Mouse (Mus musculus) hindbrain, embryonic 11.5 days (tissue): ENCODE measurements around the gene Gpr146. TPM values are rescaled to one million over a fixed set of nuclear protein-coding genes. Genes with fewer than 3 reads are reported as not detected.
"Not testable (repeated sequence)": the region's sequence is repeated elsewhere in the genome, so short reads cannot be mapped to it uniquely, and the experiment has no call there.

Source experiments
- ATAC-seq: fragments of 200-750 bp; cut with Nextera tagmentation; 2 replicates; pipeline ENCODE4 v1.8.0; 2017; ENCODE audit warnings: mild to moderate bottlenecking, moderate TSS enrichment, moderate library complexity; ENCODE audit not compliant: low FRiP score
- DNase-seq: peaks from one replicate; pipeline ENCODE4 v3.0.0-alpha.2; 2015; ENCODE audit warnings: low spot score
- H3K27ac ChIP-seq: fragments of 300-500 bp; sonication (generic); 2 replicates; pipeline ENCODE4 v1.5.1; 2014; ENCODE audit warnings: mild to moderate bottlenecking, low read depth, low read length
- H3K27me3 ChIP-seq: fragments of 300-500 bp; sonication (generic); 2 replicates; pipeline ENCODE4 v1.6.1; 2014; ENCODE audit warnings: mild to moderate bottlenecking, low read length, moderate library complexity, mixed read lengths; ENCODE audit not compliant: control insufficient read depth, insufficient read depth
- H3K36me3 ChIP-seq: fragments of 300-500 bp; sonication (generic); 2 replicates; pipeline ENCODE4 v1.6.1; 2014; ENCODE audit warnings: mild to moderate bottlenecking, low read length, moderate library complexity, mixed read lengths; ENCODE audit not compliant: control insufficient read depth, insufficient read depth
- H3K4me1 ChIP-seq: fragments of 300-500 bp; sonication (generic); replicated peaks from 2 replicates; pipeline ENCODE4 v1.6.1; 2014; ENCODE audit warnings: low read length, mixed read lengths; ENCODE audit not compliant: control insufficient read depth, insufficient read depth
- H3K4me2 ChIP-seq: fragments of 300-500 bp; sonication (generic); replicated peaks from 2 replicates; pipeline ENCODE4 v1.6.1; 2014; ENCODE audit warnings: mild to moderate bottlenecking, low read depth, low read length
- H3K4me3 ChIP-seq: fragments of 300-500 bp; sonication (generic); 2 replicates; pipeline ENCODE4 v1.5.1; 2014; ENCODE audit warnings: low read depth, low read length
- H3K9ac ChIP-seq: fragments of 300-500 bp; sonication (generic); 2 replicates; pipeline ENCODE4 v1.6.1; 2014; ENCODE audit warnings: low read depth, low read length
- H3K9me3 ChIP-seq: fragments of 300-500 bp; sonication (generic); 2 replicates; pipeline ENCODE4 v1.6.1; 2016; ENCODE audit warnings: low read length; ENCODE audit not compliant: control insufficient read depth
- WGBS: fragments of 180-500 bp; shearing (Covaris S2); extraction: QIAGEN DNeasy Blood & Tissue Kit; methylation state at CpG from one replicate; pipeline ENCODE4 v1.1.7; 2014; 5-methylcytosine and 5-hydroxymethylcytosine counted together
- polyA plus RNA-seq: library from polyadenylated mRNA; unstranded; fragments of >200 nt; fragmentation: Nextera tagmentation; extraction: Ambion mirVana; gene quantifications from 2 replicates; pipeline ENCODE4 v1.2.1, GENCODE M21; 2014

Gene Gpr146
- polyA plus RNA-seq = 1.8 TPM in 2 replicates

GRCm38 (mm10) chr5:139377468-139378270 is at the start of gene Gpr146:
TSS of gene Gpr146 (plus strand) at chr5:139377697.
- DNase-seq (no peak), ATAC-seq (no peak)
- H3K9ac ChIP-seq = no peak within 1 kb of the TSS
- 80% methylated on average over 18 of the region's 18 CpGs for WGBS
- H3K4me3 ChIP-seq = no peak within 1 kb of the TSS
- no peak within 1 kb of the TSS for H3K4me2 ChIP-seq
- H3K27ac ChIP-seq = no peak within 1 kb of the TSS; the same call in 1 of the 2 replicates
- no peaks in the 10 kb centered on the region for H3K27me3 ChIP-seq
- H3K9me3 ChIP-seq = no peaks in the 10 kb centered on the region
- H3K4me1 ChIP-seq = no peaks in the 10 kb centered on the region; the same call in 1 of the 2 replicates
- H3K36me3 ChIP-seq = no peaks in the 10 kb centered on the region

DNA sequence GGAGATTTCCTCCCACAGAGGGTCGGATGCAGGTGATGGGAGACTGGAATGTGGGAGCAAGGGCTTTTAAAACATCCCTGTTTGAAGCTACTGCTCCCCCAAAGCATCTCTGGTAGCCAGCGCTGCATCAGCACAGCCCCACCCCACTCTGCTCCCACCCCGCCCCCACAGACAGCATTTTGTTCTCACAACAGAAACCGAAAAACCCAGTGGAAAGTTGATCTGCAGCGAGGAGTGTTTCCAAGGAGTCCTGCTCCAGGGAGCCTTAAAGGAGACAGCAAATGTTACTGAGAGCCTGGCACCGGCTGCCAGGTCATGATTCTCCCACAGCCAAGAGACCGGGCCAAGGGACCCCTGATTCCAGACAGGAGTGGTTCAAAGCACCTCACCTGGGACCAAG is 46.7 kb upstream of the Gpr146 start:
- Histone ChIP-seq H3K4me3 (no peak overlapping the region), H3K9ac (no peak overlapping the region), H3K4me1 (no peaks in the 10 kb centered on the region), H3K27me3 (peaks cover 4% of the 10 kb centered on the region), H3K27ac (no peak overlapping the region), H3K9me3 (no peaks in the 10 kb centered on the region), H3K4me2 (no peak overlapping the region), H3K36me3 (no peaks in the 10 kb centered on the region)
- ATAC-seq (no peak), DNase-seq (no peak)
- WGBS = 76% methylated on average over 7 of the region's 7 CpGs

DNA sequence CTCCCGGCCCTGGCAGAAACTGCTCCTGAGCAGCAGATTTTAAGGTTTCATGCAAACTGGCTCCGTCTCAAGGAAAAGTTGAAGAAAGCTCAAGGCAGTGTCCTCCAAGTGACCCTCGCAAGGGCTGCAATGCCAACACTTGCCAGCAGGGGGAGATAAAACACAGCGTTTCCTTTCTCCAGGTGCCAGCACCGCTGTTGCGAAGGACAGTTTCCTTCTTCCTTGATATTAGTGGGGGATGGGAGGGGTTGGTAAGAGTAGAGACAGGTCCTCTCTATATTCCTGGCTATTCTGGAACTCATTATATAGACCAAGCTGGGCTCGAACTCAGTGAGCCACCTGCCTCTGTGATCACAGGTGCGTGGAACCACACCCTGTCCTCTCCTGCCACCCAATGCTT is 45.8 kb upstream of the Gpr146 start:
- no peak overlapping the region for H3K27ac ChIP-seq
- DNase-seq = peak; percentile 90
- H3K9ac ChIP-seq = no peak overlapping the region
- H3K4me1 ChIP-seq = no peaks in the 10 kb centered on the region
- no peaks in the 10 kb centered on the region for H3K27me3 ChIP-seq
- ATAC-seq = peak; percentile 31
- H3K36me3 ChIP-seq = peaks cover 4% of the 10 kb centered on the region; the same call in 1 of the 2 replicates
- WGBS = 22% methylated on average over 8 of the region's 8 CpGs
- no peak overlapping the region for H3K4me2 ChIP-seq
- no peak overlapping the region for H3K4me3 ChIP-seq
- H3K9me3 ChIP-seq = no peaks in the 10 kb centered on the region

DNA sequence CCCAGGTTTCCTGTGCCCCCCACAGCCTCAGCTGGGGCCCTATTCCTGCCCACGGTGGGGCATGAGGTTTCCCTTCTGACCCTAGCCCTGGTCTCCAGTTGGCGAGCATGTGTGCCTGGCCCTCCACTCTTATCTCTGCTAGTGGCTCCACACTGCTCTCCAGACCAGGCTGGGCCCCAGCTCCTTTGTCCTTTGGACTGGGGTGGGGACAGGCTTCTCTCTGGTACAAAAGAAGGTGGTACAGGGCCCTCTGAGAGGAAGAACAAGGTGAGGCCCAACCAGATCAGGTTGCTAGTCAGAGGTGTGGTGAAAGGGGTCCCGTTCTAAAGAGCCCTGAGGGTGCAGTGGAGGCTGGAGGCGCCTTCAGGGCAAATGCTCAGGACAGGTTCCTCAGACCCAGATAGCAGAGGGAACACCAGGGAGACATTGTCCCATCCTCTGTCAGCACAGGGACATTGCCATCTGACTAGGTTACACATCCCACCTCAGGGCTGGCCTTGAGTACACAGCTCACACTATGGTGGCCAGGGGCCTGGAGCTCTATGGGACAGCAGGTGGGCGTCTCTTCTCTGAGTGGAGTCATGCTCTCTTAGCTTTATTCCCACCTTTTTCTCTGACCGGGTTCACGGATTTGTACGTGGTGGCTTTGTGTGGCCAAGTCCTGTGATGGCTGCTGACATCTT is 44.8 kb upstream of the Gpr146 start:
- WGBS = 82% methylated on average over 8 of the region's 8 CpGs
- no peaks in the 10 kb centered on the region for H3K9me3 ChIP-seq
- no peak for DNase-seq
- no peak overlapping the region for H3K27ac ChIP-seq
- peaks cover 5% of the 10 kb centered on the region; the same call in 1 of the 2 replicates for H3K36me3 ChIP-seq
- no peaks in the 10 kb centered on the region for H3K4me1 ChIP-seq
- H3K4me3 ChIP-seq = no peak overlapping the region
- H3K27me3 ChIP-seq = no peaks in the 10 kb centered on the region
- H3K9ac ChIP-seq = no peak overlapping the region
- ATAC-seq = no peak
- no peak overlapping the region for H3K4me2 ChIP-seq

DNA sequence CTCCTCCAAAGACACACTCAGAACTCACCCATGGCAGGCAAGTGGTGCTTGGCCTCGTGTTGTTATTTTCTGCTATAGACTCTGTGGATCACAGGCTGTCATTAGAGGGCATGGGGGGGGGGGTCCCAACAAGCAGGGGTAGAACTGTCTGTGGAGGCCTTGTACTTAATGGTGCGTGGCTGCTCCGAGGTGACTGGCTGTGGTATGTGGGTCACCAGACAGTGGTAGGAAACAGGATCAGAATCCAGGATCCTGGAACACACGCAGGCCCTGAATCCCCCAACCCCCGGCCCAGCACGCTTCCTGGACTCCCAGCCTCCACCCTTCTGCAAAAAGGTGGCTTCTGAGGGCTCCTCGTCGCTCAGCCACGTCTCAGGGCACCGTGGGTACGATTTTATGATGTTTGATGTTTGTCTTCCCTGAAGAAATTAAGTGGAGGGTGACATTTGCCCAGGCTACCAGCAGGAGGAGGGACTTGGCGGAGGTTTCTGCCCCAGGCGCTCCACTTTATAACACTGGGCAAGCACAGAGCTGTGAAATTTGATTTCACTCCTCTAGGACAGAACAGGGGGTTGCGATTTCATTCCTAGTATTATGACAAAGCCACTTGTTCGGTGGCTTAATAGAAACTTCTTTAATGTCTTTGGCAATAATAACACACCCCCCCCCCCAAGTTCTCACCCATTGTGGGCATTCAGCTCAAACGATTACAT is 44.0 kb upstream of the Gpr146 start:
- DNase-seq = no peak
- Histone ChIP-seq H3K4me2 (no peak overlapping the region), H3K36me3 (peaks cover 5% of the 10 kb centered on the region; the same call in 1 of the 2 replicates), H3K27me3 (no peaks in the 10 kb centered on the region), H3K4me3 (no peak overlapping the region), H3K27ac (no peak overlapping the region), H3K4me1 (no peaks in the 10 kb centered on the region), H3K9me3 (no peaks in the 10 kb centered on the region), H3K9ac (no peak overlapping the region)
- WGBS = 86% methylated on average over 16 of the region's 16 CpGs
- no peak for ATAC-seq

DNA sequence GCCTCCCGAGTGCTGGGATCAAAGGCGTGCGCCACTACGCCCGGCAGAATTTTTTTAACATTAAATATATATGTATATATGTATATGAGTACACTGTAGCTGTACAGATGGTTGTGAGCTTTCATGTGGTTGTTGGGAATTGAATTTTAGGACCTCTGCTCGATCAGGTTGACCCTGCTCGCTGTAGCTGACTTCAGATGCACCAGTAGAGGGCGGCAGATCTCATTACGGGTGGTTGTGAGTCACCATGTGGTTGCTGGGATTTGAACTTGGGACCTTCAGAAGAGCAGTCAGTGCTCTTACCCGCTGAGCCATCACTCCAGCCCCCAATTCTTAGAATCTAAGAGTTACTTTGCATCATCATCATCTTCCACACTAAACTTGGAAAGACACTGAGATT is 43.1 kb upstream of the Gpr146 start:
- not testable (repeated sequence) for H3K4me3 ChIP-seq, H3K9ac ChIP-seq, H3K27ac ChIP-seq, H3K9me3 ChIP-seq, H3K27me3 ChIP-seq, ATAC-seq, H3K4me2 ChIP-seq, H3K4me1 ChIP-seq, H3K36me3 ChIP-seq, DNase-seq
- WGBS = 86% methylated on average over 10 of the region's 10 CpGs

GRCm38 (mm10) chr5:139335634-139336033 is 41.9 kb upstream of the Gpr146 start:
- ATAC-seq (peak; percentile 43; the same call in 1 of the 2 replicates), DNase-seq (no peak)
- H3K4me1 ChIP-seq = no peaks in the 10 kb centered on the region
- H3K36me3 ChIP-seq = peaks cover 14% of the 10 kb centered on the region
- 98% methylated on average over 4 of the region's 4 CpGs for WGBS
- no peak overlapping the region for H3K4me2 ChIP-seq
- H3K9ac ChIP-seq = no peak overlapping the region
- no peaks in the 10 kb centered on the region for H3K9me3 ChIP-seq
- no peaks in the 10 kb centered on the region for H3K27me3 ChIP-seq
- H3K4me3 ChIP-seq = no peak overlapping the region
- no peak overlapping the region for H3K27ac ChIP-seq

DNA sequence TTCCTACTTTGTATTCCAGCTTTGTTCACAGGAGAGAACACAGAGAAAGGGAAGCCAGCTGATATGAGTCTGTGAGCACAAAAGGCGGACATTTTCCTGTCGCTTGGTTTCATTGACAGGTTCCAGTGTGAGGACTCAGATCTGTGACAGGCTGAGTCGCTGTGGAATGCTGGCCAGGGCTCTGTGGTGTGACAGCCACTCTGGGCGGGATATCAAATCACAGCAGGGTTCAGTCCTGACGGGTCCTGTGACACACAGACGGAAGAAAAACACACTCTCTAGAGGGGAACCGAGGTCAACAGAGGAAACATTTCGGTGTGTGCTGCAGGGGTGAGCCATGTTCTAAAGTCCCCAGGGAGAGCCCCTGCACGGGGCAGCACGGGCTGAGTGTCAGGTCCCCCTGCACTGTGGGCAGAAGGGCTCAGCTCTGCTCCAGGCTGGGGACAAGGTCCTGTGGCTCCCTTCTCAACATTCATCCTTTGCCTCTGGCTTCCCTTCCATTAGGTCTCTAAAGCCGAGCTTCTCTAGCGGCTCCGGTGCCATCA is 39.6 kb upstream of the Gpr146 start:
- Histone ChIP-seq H3K4me3 (no peak overlapping the region), H3K9me3 (no peaks in the 10 kb centered on the region), H3K27me3 (no peaks in the 10 kb centered on the region), H3K4me1 (no peaks in the 10 kb centered on the region), H3K27ac (no peak overlapping the region), H3K4me2 (no peak overlapping the region), H3K9ac (no peak overlapping the region), H3K36me3 (peaks cover 20% of the 10 kb centered on the region)
- 74% methylated on average over 13 of the region's 13 CpGs for WGBS
- DNase-seq (no peak), ATAC-seq (no peak)
